Mouse (Mus musculus): Measurements from ENCODE around the gene Map3k5. TPM values are rescaled to one million over a fixed set of nuclear protein-coding genes. Genes with fewer than 3 reads are reported as not detected.

The Map3k5 gene
- polyA plus RNA-seq, 1 experiment = 11.3 TPM

GRCm38 (mm10) chr10:20101456-20101855 is 167.2 kb downstream of the Map3k5 start:
- TF ChIP-seq CTCF (conservative IDR thresholded peaks at IDR 0.05; ENCODE audit: insufficient read depth, insufficient read length, low read depth, low read length) (no peak), POLR2A (IDR thresholded peaks at IDR 0.05; ENCODE audit: low read depth, low read length) (no peak)
- Histone ChIP-seq H3K36me3 (ENCODE audit: control insufficient read depth, insufficient read depth, low read length) (peaks cover 7% of the 10 kb centered on the region), H3K27ac (ENCODE audit: insufficient read depth, low read depth, low read length) (no peak overlapping the region), H3K4me1 (ENCODE audit: control insufficient read depth, insufficient read depth, low read length) (0 out of 2 replicates have a peak, but pooled peaks cover 3% of the 10 kb centered on the region), H3K4me3 (ENCODE audit: insufficient read depth, low read depth, low read length) (no peak overlapping the region), H3K27me3 (replicated peaks; ENCODE audit: control insufficient read depth, insufficient read depth, low read length) (no peaks in the 10 kb centered on the region)
- no peak for DNase-seq
- 94% methylated on average over 6 of the region's 6 CpGs for WGBS

GRCm38 (mm10) chr10:20104271-20104931 is 170.1 kb downstream of the Map3k5 start:
- 62% methylated on average over 8 of the region's 8 CpGs for WGBS
- Histone ChIP-seq H3K4me3 (ENCODE audit: insufficient read depth, low read depth, low read length) (no peak overlapping the region), H3K36me3 (ENCODE audit: control insufficient read depth, insufficient read depth, low read length) (peaks cover 9% of the 10 kb centered on the region), H3K27ac (ENCODE audit: insufficient read depth, low read depth, low read length) (peak overlapping the region; percentile 51), H3K27me3 (replicated peaks; ENCODE audit: control insufficient read depth, insufficient read depth, low read length) (no peaks in the 10 kb centered on the region), H3K4me1 (ENCODE audit: control insufficient read depth, insufficient read depth, low read length) (0 out of 2 replicates have a peak, but pooled peaks cover 3% of the 10 kb centered on the region)
- DNase-seq = peak; percentile 90
- TF ChIP-seq CTCF (conservative IDR thresholded peaks at IDR 0.05; ENCODE audit: insufficient read depth, insufficient read length, low read depth, low read length) (no peak), POLR2A (IDR thresholded peaks at IDR 0.05; ENCODE audit: low read depth, low read length) (no peak)

- no peak for TF ChIP-seq CTCF (conservative IDR thresholded peaks at IDR 0.05; ENCODE audit: insufficient read depth, insufficient read length, low read depth, low read length)
- TF ChIP-seq POLR2A (IDR thresholded peaks at IDR 0.05; ENCODE audit: low read depth, low read length) = no peak
- 73% methylated on average over 4 of the region's 4 CpGs for WGBS
These were observed 171.3 kb downstream of the Map3k5 start for GRCm38 (mm10) chr10:20105575-20105974.

GRCm38 (mm10) chr10:20107031-20107430 is 172.8 kb downstream of the Map3k5 start:
- 95% methylated on average over 14 of the region's 14 CpGs for WGBS
- TF ChIP-seq CTCF (conservative IDR thresholded peaks at IDR 0.05; ENCODE audit: insufficient read depth, insufficient read length, low read depth, low read length) = no peak
- TF ChIP-seq POLR2A (IDR thresholded peaks at IDR 0.05; ENCODE audit: low read depth, low read length) = no peak
- H3K36me3 ChIP-seq (ENCODE audit: control insufficient read depth, insufficient read depth, low read length) = peaks cover 3% of the 10 kb centered on the region
- H3K4me3 ChIP-seq (ENCODE audit: insufficient read depth, low read depth, low read length) = no peak overlapping the region
- H3K27ac ChIP-seq (ENCODE audit: insufficient read depth, low read depth, low read length) = no peak overlapping the region
- DNase-seq = no peak
- no peaks in the 10 kb centered on the region for H3K27me3 ChIP-seq (replicated peaks; ENCODE audit: control insufficient read depth, insufficient read depth, low read length)
- H3K4me1 ChIP-seq (ENCODE audit: control insufficient read depth, insufficient read depth, low read length) = 0 out of 2 replicates have a peak, but pooled peaks cover 3% of the 10 kb centered on the region

More at GRCm38 (mm10) chr10:20105575-20105974, 171.3 kb downstream of the Map3k5 start:
- no peak for DNase-seq
- Histone ChIP-seq H3K27me3 (replicated peaks; ENCODE audit: control insufficient read depth, insufficient read depth, low read length) (no peaks in the 10 kb centered on the region), H3K36me3 (ENCODE audit: control insufficient read depth, insufficient read depth, low read length) (peaks cover 3% of the 10 kb centered on the region), H3K27ac (ENCODE audit: insufficient read depth, low read depth, low read length) (no peak overlapping the region), H3K4me1 (ENCODE audit: control insufficient read depth, insufficient read depth, low read length) (0 out of 2 replicates have a peak, but pooled peaks cover 3% of the 10 kb centered on the region), H3K4me3 (ENCODE audit: insufficient read depth, low read depth, low read length) (no peak overlapping the region)

GRCm38 (mm10) chr10:20111508-20111907 is 177.2 kb downstream of the Map3k5 start:
- Histone ChIP-seq H3K4me1 (ENCODE audit: control insufficient read depth, insufficient read depth, low read length) (no peaks in the 10 kb centered on the region), H3K4me3 (ENCODE audit: insufficient read depth, low read depth, low read length) (no peak overlapping the region), H3K27me3 (replicated peaks; ENCODE audit: control insufficient read depth, insufficient read depth, low read length) (no peaks in the 10 kb centered on the region), H3K36me3 (ENCODE audit: control insufficient read depth, insufficient read depth, low read length) (peaks cover 3% of the 10 kb centered on the region), H3K27ac (ENCODE audit: insufficient read depth, low read depth, low read length) (no peak overlapping the region)
- TF ChIP-seq POLR2A (IDR thresholded peaks at IDR 0.05; ENCODE audit: low read depth, low read length) (no peak), CTCF (conservative IDR thresholded peaks at IDR 0.05; ENCODE audit: insufficient read depth, insufficient read length, low read depth, low read length) (no peak)
- 91% methylated on average over 5 of the region's 5 CpGs for WGBS
- no peak for DNase-seq

GRCm38 (mm10) chr10:20112026-20112973 is 178.0 kb downstream of the Map3k5 start:
- no peak overlapping the region for H3K4me3 ChIP-seq (ENCODE audit: insufficient read depth, low read depth, low read length)

More at GRCm38 (mm10) chr10:20112026-20112973, 178.0 kb downstream of the Map3k5 start:
- TF ChIP-seq CTCF (conservative IDR thresholded peaks at IDR 0.05; ENCODE audit: insufficient read depth, insufficient read length, low read depth, low read length) (no peak), POLR2A (IDR thresholded peaks at IDR 0.05; ENCODE audit: low read depth, low read length) (no peak)
- H3K27me3 ChIP-seq (replicated peaks; ENCODE audit: control insufficient read depth, insufficient read depth, low read length) = no peaks in the 10 kb centered on the region
- H3K4me1 ChIP-seq (ENCODE audit: control insufficient read depth, insufficient read depth, low read length) = no peaks in the 10 kb centered on the region
- no peak for DNase-seq
- WGBS = 88% methylated on average over 18 of the region's 18 CpGs
- H3K27ac ChIP-seq (ENCODE audit: insufficient read depth, low read depth, low read length) = no peak overlapping the region
- peaks cover 1% of the 10 kb centered on the region; the same call in 1 of the 2 replicates for H3K36me3 ChIP-seq (ENCODE audit: control insufficient read depth, insufficient read depth, low read length)
